Mouse (Mus musculus): ENCODE data around the gene Fuca1. TPM values are rescaled to one million over a fixed set of nuclear protein-coding genes. Genes with fewer than 3 reads are reported as not detected.
A peak's percentile ranks its signal among the peaks of the same experiment; 100 is the strongest.

Fuca1 gene
- total and polyA plus RNA-seq, 3 experiments, result 26.8 to 48.6 TPM; not detected in 1

DNA sequence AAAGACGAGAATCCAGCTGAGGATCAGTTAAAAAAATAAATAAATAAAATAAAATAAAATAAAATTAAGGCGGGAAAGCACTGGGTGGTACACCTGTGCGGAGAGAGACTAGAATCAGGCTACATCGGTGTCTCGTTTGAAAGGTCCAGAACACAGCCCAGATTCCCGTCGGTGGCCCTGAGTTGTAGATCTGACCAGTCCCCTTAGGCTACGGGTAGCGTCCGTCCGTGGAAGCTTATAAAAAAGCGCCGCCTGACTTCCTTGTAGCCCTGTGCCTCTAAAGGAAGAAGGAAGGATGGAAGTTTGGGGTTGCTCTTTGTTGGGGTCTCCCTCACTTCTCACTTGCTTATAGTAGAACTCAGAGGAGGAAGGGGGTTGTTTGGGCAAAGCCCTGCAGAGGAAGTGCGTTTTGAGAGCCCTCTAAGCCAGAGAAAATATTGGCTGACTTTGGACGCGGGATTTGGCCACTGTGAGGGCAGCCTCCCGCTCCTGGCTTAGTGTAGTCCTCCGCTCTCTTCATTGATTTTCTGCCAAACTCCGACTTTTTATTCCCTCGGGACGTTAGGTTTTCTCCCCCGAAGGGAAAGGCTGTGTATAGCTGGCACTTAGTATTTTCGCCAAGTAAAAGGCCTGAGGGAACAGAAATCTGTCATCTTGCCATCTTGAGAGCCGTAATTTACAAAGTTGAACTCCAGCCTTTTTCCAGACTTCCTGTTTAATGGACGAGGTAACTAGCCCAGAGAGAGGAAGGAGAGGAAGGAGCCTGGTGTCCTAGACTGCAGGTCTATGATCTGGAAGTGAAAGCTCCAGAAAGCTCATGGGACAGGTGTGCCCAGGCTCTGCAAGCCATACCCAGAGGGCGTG lies 954 bp downstream of the Fuca1 start:
- TF ChIP-seq UBTF (IDR thresholded peaks at IDR 0.05; ENCODE audit: borderline replicate concordance, insufficient read depth, low read depth, low read length) (no peak), MXI1 (IDR thresholded peaks at IDR 0.05; ENCODE audit: low read depth, low read length) (0 out of 2 replicates have a peak, but pooled peaks have one; percentile 10)
- Histone ChIP-seq H3K4me3 (ENCODE audit: control insufficient read depth in 1 of 2, insufficient read depth in 1 of 2, low read depth in 2 of 2, low read length in 2 of 2) (peak overlapping the region; percentile 77 to 98), H3K36me3 (ENCODE audit: control insufficient read depth in 1 of 2, insufficient read depth in 2 of 2, low read length in 2 of 2) (peaks cover 0 to 26% of the 10 kb centered on the region in 2 experiments; a peak in 2 of 4 replicates), H3K79me2 (ENCODE audit: control insufficient read depth, insufficient read depth, low read length, poor library complexity) (peaks cover 11% of the 10 kb centered on the region), H3K9ac (ENCODE audit: control insufficient read depth, low read depth, low read length, poor library complexity, severe bottlenecking) (peak overlapping the region; percentile 91), H3K4me1 (ENCODE audit: control insufficient read depth in 1 of 2, insufficient read depth in 2 of 2, low read length in 2 of 2) (peaks cover 9 to 36% of the 10 kb centered on the region in 2 experiments), H3K9me3 (replicated peaks; ENCODE audit: insufficient read depth, low read length) (no peaks in the 10 kb centered on the region), H3K27ac (ENCODE audit: control insufficient read depth, low read depth, low read length) (peak overlapping the region; percentile 28), H3K27me3 (ENCODE audit: control insufficient read depth in 1 of 2, insufficient read depth in 2 of 2, low read length in 2 of 2) (no peaks in the 10 kb centered on the region)
- DNase-seq (ENCODE audit: low read depth, low spot score), result peak; percentile 54

- Histone ChIP-seq H3K9me3 (replicated peaks; ENCODE audit: insufficient read depth, low read length) (no peaks in the 10 kb centered on the region), H3K27ac (ENCODE audit: control insufficient read depth, low read depth, low read length) (no peak overlapping the region), H3K36me3 (ENCODE audit: control insufficient read depth in 1 of 2, insufficient read depth in 2 of 2, low read length in 2 of 2) (peaks cover 0 to 30% of the 10 kb centered on the region in 2 experiments; a peak in 2 of 4 replicates), H3K27me3 (ENCODE audit: control insufficient read depth in 1 of 2, insufficient read depth in 2 of 2, low read length in 2 of 2) (no peaks in the 10 kb centered on the region), H3K4me3 (ENCODE audit: control insufficient read depth in 1 of 2, insufficient read depth in 1 of 2, low read depth in 2 of 2, low read length in 2 of 2) (peak overlapping the region in 1 of 2 experiments; percentile 77; a peak in 3 of 4 replicates), H3K4me1 (ENCODE audit: control insufficient read depth in 1 of 2, insufficient read depth in 2 of 2, low read length in 2 of 2) (peaks cover 11 to 41% of the 10 kb centered on the region in 2 experiments), H3K79me2 (ENCODE audit: control insufficient read depth, insufficient read depth, low read length, poor library complexity) (peaks cover 11% of the 10 kb centered on the region), H3K9ac (ENCODE audit: control insufficient read depth, low read depth, low read length, poor library complexity, severe bottlenecking) (no peak overlapping the region; the same call in 1 of the 2 replicates)
- TF ChIP-seq ZC3H11A (IDR thresholded peaks at IDR 0.05; ENCODE audit: low read depth, low read length) (no peak), ZNF384 (IDR thresholded peaks at IDR 0.05; ENCODE audit: low read depth, low read length) (0 out of 2 replicates have a peak, but pooled peaks have one; percentile 40), MAZ (IDR thresholded peaks at IDR 0.05; ENCODE audit: low read depth, low read length) (no peak), TBP (IDR thresholded peaks at IDR 0.05; ENCODE audit: low read depth, low read length) (peak; percentile 66), SIN3A (IDR thresholded peaks at IDR 0.05; ENCODE audit: low read length) (0 out of 2 replicates have a peak, but pooled peaks have one; percentile 34), E2F4 (IDR thresholded peaks at IDR 0.05; ENCODE audit: borderline replicate concordance, low read depth, low read length) (no peak), CHD1 (IDR thresholded peaks at IDR 0.05; ENCODE audit: low read depth, low read length) (0 out of 2 replicates have a peak, but pooled peaks have one; percentile 52)
- DNase-seq (ENCODE audit: low read depth, low spot score), result no peak
These were observed 1.7 kb downstream of the Fuca1 start for GRCm38 (mm10) chr4:135922190-135922589.

- H3K4me3 ChIP-seq (ENCODE audit: control insufficient read depth in 1 of 2, insufficient read depth in 1 of 2, low read depth in 2 of 2, low read length in 2 of 2), result no peak overlapping the region
- peaks cover 0 to 28% of the 10 kb centered on the region in 2 experiments; a peak in 2 of 4 replicates for H3K36me3 ChIP-seq (ENCODE audit: control insufficient read depth in 1 of 2, insufficient read depth in 2 of 2, low read length in 2 of 2)
- H3K27me3 ChIP-seq (ENCODE audit: control insufficient read depth in 1 of 2, insufficient read depth in 2 of 2, low read length in 2 of 2), result no peaks in the 10 kb centered on the region
- DNase-seq (ENCODE audit: low read depth, low spot score), result no peak
- peaks cover 11% of the 10 kb centered on the region for H3K79me2 ChIP-seq (ENCODE audit: control insufficient read depth, insufficient read depth, low read length, poor library complexity)
- no peak overlapping the region for H3K9ac ChIP-seq (ENCODE audit: control insufficient read depth, low read depth, low read length, poor library complexity, severe bottlenecking)
- peaks cover 10 to 31% of the 10 kb centered on the region in 2 experiments for H3K4me1 ChIP-seq (ENCODE audit: control insufficient read depth in 1 of 2, insufficient read depth in 2 of 2, low read length in 2 of 2)
- H3K27ac ChIP-seq (ENCODE audit: control insufficient read depth, low read depth, low read length), result no peak overlapping the region
- no peak for TF ChIP-seq TCF12 (IDR thresholded peaks at IDR 0.05; ENCODE audit: low read depth, low read length)
- no peak for TF ChIP-seq RAD21 (IDR thresholded peaks at IDR 0.05; ENCODE audit: low read depth, low read length)
- no peak for TF ChIP-seq MEF2A (IDR thresholded peaks at IDR 0.05; ENCODE audit: extremely low read depth, insufficient replicate concordance, low read depth, low read length, poor library complexity, severe bottlenecking)
- no peak for TF ChIP-seq ETS1 (IDR thresholded peaks at IDR 0.05; ENCODE audit: low read depth, low read length)
- TF ChIP-seq ZC3H11A (IDR thresholded peaks at IDR 0.05; ENCODE audit: low read depth, low read length), result no peak
- no peak for TF ChIP-seq HCFC1 (IDR thresholded peaks at IDR 0.05; ENCODE audit: low read depth, low read length)
- no peak for TF ChIP-seq EP300 (IDR thresholded peaks at IDR 0.05; ENCODE audit: low read depth in 1 of 2, low read length in 2 of 2)
- no peak for TF ChIP-seq USF1 (IDR thresholded peaks at IDR 0.05; ENCODE audit: low read depth, low read length)
- no peak for TF ChIP-seq MXI1 (IDR thresholded peaks at IDR 0.05; ENCODE audit: low read depth, low read length)
- no peak for TF ChIP-seq POLR2AphosphoS5 (IDR thresholded peaks at IDR 0.05; ENCODE audit: borderline replicate concordance, low read depth, low read length)
- TF ChIP-seq BHLHE40 (IDR thresholded peaks at IDR 0.05; ENCODE audit: borderline replicate concordance, low read depth, low read length), result no peak
- TF ChIP-seq MYC (IDR thresholded peaks at IDR 0.05; ENCODE audit: low read depth, low read length), result no peak
- TF ChIP-seq CHD2 (IDR thresholded peaks at IDR 0.05; ENCODE audit: low read length), result no peak
- no peak for TF ChIP-seq E2F4 (IDR thresholded peaks at IDR 0.05; ENCODE audit: borderline replicate concordance, low read depth, low read length)
- TF ChIP-seq TAL1 (IDR thresholded peaks at IDR 0.05; ENCODE audit: low read length), result no peak
- no peak for TF ChIP-seq ZNF384 (IDR thresholded peaks at IDR 0.05; ENCODE audit: low read depth, low read length)
- TF ChIP-seq POLR2A (IDR thresholded peaks at IDR 0.05; ENCODE audit: control insufficient read depth in 1 of 2, insufficient read depth in 1 of 2, low read depth in 1 of 2, low read length in 2 of 2, poor library complexity in 1 of 2), result no peak
- TF ChIP-seq SIN3A (IDR thresholded peaks at IDR 0.05; ENCODE audit: low read length), result no peak
- no peaks in the 10 kb centered on the region for H3K9me3 ChIP-seq (replicated peaks; ENCODE audit: insufficient read depth, low read length)
These were observed 3.9 kb downstream of the Fuca1 start for GRCm38 (mm10) chr4:135924418-135924817.
